Mouse (Mus musculus): ENCODE measurements around the gene Pex3. TPM values are rescaled to one million over a fixed set of nuclear protein-coding genes. Genes with fewer than 3 reads are reported as not detected.

The Pex3 gene
- polyA plus RNA-seq (2015; fragmentation: Nextera tagmentation; extraction: Ambion mirVana) = 33.3 and 33.8 TPM in 2 replicates

GRCm38 (mm10) chr10:13552646-13553497 is at the start of gene Pex3, which contains the start of gene Adat2:
Gene Pex3, minus strand, starts transcription at chr10:13553142.
Gene Adat2, plus strand, starts transcription at chr10:13552894.
- WGBS = under 1% methylated on average over 51 of the region's 51 CpGs
- peak; percentile 98 for ATAC-seq
- H3K4me3 ChIP-seq (replicated peaks; ENCODE audit: low read length) = peak within 1 kb of the TSS; percentile 81

GRCm38 (mm10) chr10:13600926-13601325 is 48.0 kb upstream of the Pex3 start:
- no peak for ATAC-seq

More at GRCm38 (mm10) chr10:13552646-13553497, at the start of gene Pex3, which contains the start of gene Adat2:
- Histone ChIP-seq H3K27me3 (replicated peaks; ENCODE audit: control insufficient read depth, insufficient read depth, low read length) (no peaks in the 10 kb centered on the region), H3K27ac (ENCODE audit: low read length) (peak within 1 kb of the TSS; percentile 67), H3K36me3 (ENCODE audit: control insufficient read depth, insufficient read depth) (no peaks in the 10 kb centered on the region), H3K9me3 (ENCODE audit: control insufficient read depth, low read length) (no peaks in the 10 kb centered on the region), H3K4me2 (ENCODE audit: low read length) (peak within 1 kb of the TSS; percentile 78), H3K4me1 (replicated peaks; ENCODE audit: control insufficient read depth, insufficient read depth, low read length) (peaks cover 11% of the 10 kb centered on the region), H3K9ac (replicated peaks; ENCODE audit: low read depth, low read length) (peak within 1 kb of the TSS; percentile 83)

GRCm38 (mm10) chr10:13597491-13597890 is 44.5 kb upstream of the Pex3 start:
- 75% methylated on average over 8 of the region's 8 CpGs for WGBS
- ATAC-seq = no peak
- no peaks in the 10 kb centered on the region for H3K4me1 ChIP-seq (replicated peaks; ENCODE audit: control insufficient read depth, insufficient read depth, low read length)
- no peaks in the 10 kb centered on the region for H3K9me3 ChIP-seq (ENCODE audit: control insufficient read depth, low read length)
- H3K27me3 ChIP-seq (replicated peaks; ENCODE audit: control insufficient read depth, insufficient read depth, low read length) = no peaks in the 10 kb centered on the region
- H3K36me3 ChIP-seq (ENCODE audit: control insufficient read depth, insufficient read depth) = no peaks in the 10 kb centered on the region
- H3K27ac ChIP-seq (ENCODE audit: low read length) = no peak overlapping the region
- no peak overlapping the region for H3K4me3 ChIP-seq (replicated peaks; ENCODE audit: low read length)
- no peak overlapping the region for H3K4me2 ChIP-seq (ENCODE audit: low read length)
- H3K9ac ChIP-seq (replicated peaks; ENCODE audit: low read depth, low read length) = no peak overlapping the region

More at GRCm38 (mm10) chr10:13600926-13601325, 48.0 kb upstream of the Pex3 start:
- WGBS = 61% methylated on average over 2 of the region's 2 CpGs
- no peaks in the 10 kb centered on the region for H3K27me3 ChIP-seq (replicated peaks; ENCODE audit: control insufficient read depth, insufficient read depth, low read length)
- H3K4me2 ChIP-seq (ENCODE audit: low read length) = no peak overlapping the region
- no peaks in the 10 kb centered on the region for H3K9me3 ChIP-seq (ENCODE audit: control insufficient read depth, low read length)
- no peak overlapping the region for H3K4me3 ChIP-seq (replicated peaks; ENCODE audit: low read length)
- no peaks in the 10 kb centered on the region for H3K36me3 ChIP-seq (ENCODE audit: control insufficient read depth, insufficient read depth)
- no peak overlapping the region for H3K9ac ChIP-seq (replicated peaks; ENCODE audit: low read depth, low read length)
- no peak overlapping the region for H3K27ac ChIP-seq (ENCODE audit: low read length)
- no peaks in the 10 kb centered on the region for H3K4me1 ChIP-seq (replicated peaks; ENCODE audit: control insufficient read depth, insufficient read depth, low read length)

- H3K4me2 ChIP-seq (ENCODE audit: low read length) = no peak overlapping the region
- no peaks in the 10 kb centered on the region for H3K4me1 ChIP-seq (replicated peaks; ENCODE audit: control insufficient read depth, insufficient read depth, low read length)
- no peaks in the 10 kb centered on the region for H3K36me3 ChIP-seq (ENCODE audit: control insufficient read depth, insufficient read depth)
- H3K9ac ChIP-seq (replicated peaks; ENCODE audit: low read depth, low read length) = no peak overlapping the region
- no peaks in the 10 kb centered on the region for H3K9me3 ChIP-seq (ENCODE audit: control insufficient read depth, low read length)
- no peak overlapping the region for H3K4me3 ChIP-seq (replicated peaks; ENCODE audit: low read length)
- 66% methylated on average over 9 of the region's 9 CpGs for WGBS
- H3K27ac ChIP-seq (ENCODE audit: low read length) = no peak overlapping the region
- no peak for ATAC-seq
- H3K27me3 ChIP-seq (replicated peaks; ENCODE audit: control insufficient read depth, insufficient read depth, low read length) = no peaks in the 10 kb centered on the region
These were observed 43.9 kb upstream of the Pex3 start for GRCm38 (mm10) chr10:13596866-13597265.

- H3K4me2 ChIP-seq (ENCODE audit: low read length) = no peak overlapping the region
- no peak overlapping the region for H3K4me3 ChIP-seq (replicated peaks; ENCODE audit: low read length)
- no peak overlapping the region for H3K27ac ChIP-seq (ENCODE audit: low read length)
- 47% methylated on average over 3 of the region's 3 CpGs for WGBS
- no peak overlapping the region for H3K9ac ChIP-seq (replicated peaks; ENCODE audit: low read depth, low read length)
- no peaks in the 10 kb centered on the region for H3K27me3 ChIP-seq (replicated peaks; ENCODE audit: control insufficient read depth, insufficient read depth, low read length)
- H3K36me3 ChIP-seq (ENCODE audit: control insufficient read depth, insufficient read depth) = no peaks in the 10 kb centered on the region
- ATAC-seq = no peak
- H3K4me1 ChIP-seq (replicated peaks; ENCODE audit: control insufficient read depth, insufficient read depth, low read length) = no peaks in the 10 kb centered on the region
- H3K9me3 ChIP-seq (ENCODE audit: control insufficient read depth, low read length) = no peaks in the 10 kb centered on the region
These were observed 43.1 kb upstream of the Pex3 start for GRCm38 (mm10) chr10:13596073-13596472.

- H3K9me3 ChIP-seq (ENCODE audit: control insufficient read depth, low read length) = no peaks in the 10 kb centered on the region
- H3K9ac ChIP-seq (replicated peaks; ENCODE audit: low read depth, low read length) = no peak overlapping the region
- 69% methylated on average over 3 of the region's 3 CpGs for WGBS
- H3K4me2 ChIP-seq (ENCODE audit: low read length) = no peak overlapping the region
- H3K4me1 ChIP-seq (replicated peaks; ENCODE audit: control insufficient read depth, insufficient read depth, low read length) = no peaks in the 10 kb centered on the region
- no peaks in the 10 kb centered on the region for H3K36me3 ChIP-seq (ENCODE audit: control insufficient read depth, insufficient read depth)
- H3K27ac ChIP-seq (ENCODE audit: low read length) = no peak overlapping the region
- ATAC-seq = peak; percentile 82
- H3K27me3 ChIP-seq (replicated peaks; ENCODE audit: control insufficient read depth, insufficient read depth, low read length) = no peaks in the 10 kb centered on the region
- H3K4me3 ChIP-seq (replicated peaks; ENCODE audit: low read length) = no peak overlapping the region
These were observed 40.6 kb upstream of the Pex3 start for GRCm38 (mm10) chr10:13593529-13593928.

GRCm38 (mm10) chr10:13592196-13592595 is 39.3 kb upstream of the Pex3 start:
- Histone ChIP-seq H3K4me1 (replicated peaks; ENCODE audit: control insufficient read depth, insufficient read depth, low read length) (no peaks in the 10 kb centered on the region), H3K27me3 (replicated peaks; ENCODE audit: control insufficient read depth, insufficient read depth, low read length) (no peaks in the 10 kb centered on the region), H3K4me3 (replicated peaks; ENCODE audit: low read length) (no peak overlapping the region), H3K27ac (ENCODE audit: low read length) (no peak overlapping the region), H3K36me3 (ENCODE audit: control insufficient read depth, insufficient read depth) (no peaks in the 10 kb centered on the region), H3K9me3 (ENCODE audit: control insufficient read depth, low read length) (no peaks in the 10 kb centered on the region), H3K4me2 (ENCODE audit: low read length) (no peak overlapping the region), H3K9ac (replicated peaks; ENCODE audit: low read depth, low read length) (no peak overlapping the region)
- WGBS = 91% methylated on average over 10 of the region's 10 CpGs
- no peak for ATAC-seq

- WGBS = 73% methylated on average over 2 of the region's 2 CpGs
- Histone ChIP-seq H3K9ac (replicated peaks; ENCODE audit: low read depth, low read length) (no peak overlapping the region), H3K4me1 (replicated peaks; ENCODE audit: control insufficient read depth, insufficient read depth, low read length) (no peaks in the 10 kb centered on the region), H3K27me3 (replicated peaks; ENCODE audit: control insufficient read depth, insufficient read depth, low read length) (no peaks in the 10 kb centered on the region), H3K4me2 (ENCODE audit: low read length) (no peak overlapping the region), H3K9me3 (ENCODE audit: control insufficient read depth, low read length) (no peaks in the 10 kb centered on the region), H3K27ac (ENCODE audit: low read length) (no peak overlapping the region), H3K4me3 (replicated peaks; ENCODE audit: low read length) (no peak overlapping the region), H3K36me3 (ENCODE audit: control insufficient read depth, insufficient read depth) (no peaks in the 10 kb centered on the region)
- ATAC-seq = no peak
These were observed 35.0 kb upstream of the Pex3 start for GRCm38 (mm10) chr10:13587914-13588313.

- Histone ChIP-seq H3K9me3 (ENCODE audit: control insufficient read depth, low read length) (no peaks in the 10 kb centered on the region), H3K9ac (replicated peaks; ENCODE audit: low read depth, low read length) (no peak overlapping the region), H3K4me2 (ENCODE audit: low read length) (no peak overlapping the region), H3K36me3 (ENCODE audit: control insufficient read depth, insufficient read depth) (no peaks in the 10 kb centered on the region), H3K4me1 (replicated peaks; ENCODE audit: control insufficient read depth, insufficient read depth, low read length) (no peaks in the 10 kb centered on the region), H3K27ac (ENCODE audit: low read length) (no peak overlapping the region), H3K4me3 (replicated peaks; ENCODE audit: low read length) (no peak overlapping the region), H3K27me3 (replicated peaks; ENCODE audit: control insufficient read depth, insufficient read depth, low read length) (no peaks in the 10 kb centered on the region)
- 87% methylated on average over 7 of the region's 7 CpGs for WGBS
- no peak for ATAC-seq
These were observed 24.2 kb upstream of the Pex3 start for GRCm38 (mm10) chr10:13577123-13577522.
